ENCODE assay signal across 20 mouse cellular contexts in genomic region chr6:38838061-38838460, GRCm38 (mm10). TPM values are rescaled to one million over a fixed set of nuclear protein-coding genes. Genes with fewer than 3 reads are reported as not detected.
DNase-seq lines count a peak whose midpoint lies in the region; ATAC-seq and TF ChIP-seq lines count a peak whose summit lies in the region.
"Had no signal": no experiment of that assay in that cellular context is flagged by ENCODE, and none has a peak within 500 bp of the region (broad histone marks: within the 10 kb centered on the region; RNA-seq: fewer than 3 reads in every experiment).

No protein-coding gene starts in this region.

- no peak overlapping the region for H3K4me3 ChIP-seq in heart, postnatal 0 days (ENCODE audit: low read depth, low read length)
- H3K4me3 ChIP-seq in liver, embryonic 12.5 days, result no peak overlapping the region
- H3K4me3 ChIP-seq in midbrain, embryonic 13.5 days (replicated peaks), result no peak overlapping the region
- H3K4me3 ChIP-seq in midbrain, embryonic 14.5 days (replicated peaks; ENCODE audit: low read depth, low read length), result no peak overlapping the region
- H3K4me3 ChIP-seq: embryonic facial prominence, embryonic 15.5 days had no signal

- H3K9ac ChIP-seq in heart, postnatal 0 days (replicated peaks; ENCODE audit: low read depth, low read length), result no peak overlapping the region
- no peak overlapping the region; the same call in 1 of the 2 replicates for H3K9ac ChIP-seq in liver, embryonic 12.5 days
- H3K9ac ChIP-seq in midbrain, embryonic 13.5 days (replicated peaks), result no peak overlapping the region
- no peak overlapping the region for H3K9ac ChIP-seq in midbrain, embryonic 14.5 days (replicated peaks; ENCODE audit: low read length)
- H3K9ac ChIP-seq: embryonic facial prominence, embryonic 15.5 days; forebrain, postnatal 0 days had no signal

- TF ChIP-seq EP300 in heart, postnatal 0 days (IDR thresholded peaks at IDR 0.05; ENCODE audit: low read depth), result no peak

- no peak for DNase-seq in heart, postnatal 0 days (ENCODE audit: low spot score)
- no peak for DNase-seq in heart, postnatal 14 days
- DNase-seq in liver, result no peak
- no peak for DNase-seq in midbrain, embryonic 14.5 days
- no peak for DNase-seq in lung, postnatal 14 days
- DNase-seq: adrenal gland, postnatal 36 days; cerebellum, adult 18-20 months; cerebellum, postnatal 25 days; forebrain, postnatal 0 days; kidney, adult 9 months; kidney, postnatal 25 days; layer of hippocampus, adult 9-11 months; lung, postnatal 10 days; right cerebral cortex, adult 18-20 months; thymus, postnatal 14 days had no signal

- intact Hi-C loops in heart, postnatal 14 days (cut with DNase I), result no loop called here

- no peaks in the 10 kb centered on the region for H3K36me3 ChIP-seq in heart, postnatal 0 days (replicated peaks; ENCODE audit: control insufficient read depth, insufficient read depth, low read length)
- H3K36me3 ChIP-seq in liver, embryonic 12.5 days, result peaks cover 61% of the 10 kb centered on the region
- 0 out of 2 replicates have a peak, but pooled peaks cover 2% of the 10 kb centered on the region for H3K36me3 ChIP-seq in midbrain, embryonic 13.5 days
- no peaks in the 10 kb centered on the region for H3K36me3 ChIP-seq in midbrain, embryonic 14.5 days (ENCODE audit: control insufficient read depth, insufficient read depth, low read length)
- H3K36me3 ChIP-seq: embryonic facial prominence, embryonic 15.5 days had no signal

- no peaks in the 10 kb centered on the region for H3K27me3 ChIP-seq in heart, postnatal 0 days (ENCODE audit: control insufficient read depth, insufficient read depth, low read length)
- H3K27me3 ChIP-seq in liver, embryonic 12.5 days (replicated peaks), result no peaks in the 10 kb centered on the region
- H3K27me3 ChIP-seq in midbrain, embryonic 13.5 days, result no peaks in the 10 kb centered on the region
- H3K27me3 ChIP-seq in midbrain, embryonic 14.5 days (ENCODE audit: control insufficient read depth, insufficient read depth, low read length), result no peaks in the 10 kb centered on the region
- H3K27me3 ChIP-seq: embryonic facial prominence, embryonic 15.5 days had no signal

- H3K27ac ChIP-seq in heart, postnatal 0 days (ENCODE audit: low read depth), result peak overlapping the region; percentile 50
- peak overlapping the region; percentile 89 for H3K27ac ChIP-seq in liver, embryonic 12.5 days
- H3K27ac ChIP-seq in midbrain, embryonic 13.5 days, result 0 out of 2 replicates have a peak overlapping the region, but pooled peaks have one; percentile 19
- no peak overlapping the region for H3K27ac ChIP-seq in midbrain, embryonic 14.5 days (replicated peaks; ENCODE audit: low read depth, low read length)
- H3K27ac ChIP-seq: embryonic facial prominence, embryonic 15.5 days; stomach, postnatal 0 days had no signal

- no peak for TF ChIP-seq CTCF in heart, postnatal 0 days (IDR thresholded peaks at IDR 0.05; ENCODE audit: low read depth)

- no peaks in the 10 kb centered on the region for H3K9me3 ChIP-seq in heart, postnatal 0 days (replicated peaks; ENCODE audit: control insufficient read depth, low read length)
- H3K9me3 ChIP-seq in liver, embryonic 12.5 days (replicated peaks), result no peaks in the 10 kb centered on the region
- no peaks in the 10 kb centered on the region for H3K9me3 ChIP-seq in midbrain, embryonic 13.5 days
- H3K9me3 ChIP-seq in midbrain, embryonic 14.5 days (ENCODE audit: control insufficient read depth, low read length), result no peaks in the 10 kb centered on the region
- H3K9me3 ChIP-seq: embryonic facial prominence, embryonic 15.5 days had no signal

- no peak overlapping the region for H3K4me2 ChIP-seq in heart, postnatal 0 days (ENCODE audit: low read depth, low read length)
- H3K4me2 ChIP-seq in liver, embryonic 12.5 days, result no peak overlapping the region
- no peak overlapping the region for H3K4me2 ChIP-seq in midbrain, embryonic 13.5 days (replicated peaks)
- H3K4me2 ChIP-seq in midbrain, embryonic 14.5 days (ENCODE audit: low read length), result no peak overlapping the region
- H3K4me2 ChIP-seq: embryonic facial prominence, embryonic 15.5 days had no signal

- whole genome bisulfite sequencing in heart, postnatal 0 days, result 44% methylated on average over 4 of the region's 4 CpGs
- 88% methylated on average over 4 of the region's 4 CpGs for WGBS in liver, embryonic 12.5 days (ENCODE audit: insufficient replicate concordance)
- 68% methylated on average over 4 of the region's 4 CpGs for WGBS in midbrain, embryonic 13.5 days
- WGBS in midbrain, embryonic 14.5 days, result 70% methylated on average over 4 of the region's 4 CpGs

- H3K4me1 ChIP-seq in heart, postnatal 0 days (ENCODE audit: control insufficient read depth, insufficient read depth), result peaks cover 42% of the 10 kb centered on the region
- peaks cover 96% of the 10 kb centered on the region for H3K4me1 ChIP-seq in liver, embryonic 12.5 days
- peaks cover 42% of the 10 kb centered on the region for H3K4me1 ChIP-seq in midbrain, embryonic 13.5 days (replicated peaks)
- peaks cover 13% of the 10 kb centered on the region for H3K4me1 ChIP-seq in midbrain, embryonic 14.5 days (ENCODE audit: control insufficient read depth, insufficient read depth, low read length)

- no peak for ATAC-seq in heart, postnatal 0 days (ENCODE audit: insufficient read depth, low read depth)
- no peak for ATAC-seq in liver, embryonic 12.5 days
- no peak for ATAC-seq in midbrain, embryonic 13.5 days
- ATAC-seq in midbrain, embryonic 14.5 days (ENCODE audit: low FRiP score, low TSS enrichment), result no peak
- ATAC-seq: forebrain, postnatal 0 days; inflammation-experienced regulatory T-cells, adult 6 months had no signal

RNA-seq across cellular contexts. Expression of gene Tbxas1, which starts 37.1 kb away (rescaled TPM):
- 0.77 and 1.6 TPM in 2 replicates for total RNA-seq in heart, postnatal 0 days (2014; rRNA removed; ENCODE audit: low replicate concordance)
- 0.64 and 0.74 TPM in 2 replicates for polyA plus RNA-seq in heart, postnatal 0 days (2015; fragmentation: Nextera tagmentation; extraction: Ambion mirVana)
- 1 to 10 TPM; 2.0 to 3.1 TPM for total RNA-seq in heart, postnatal 14 days (2021)
- 11.3 and 12.9 TPM in 2 replicates for polyA plus RNA-seq in liver, embryonic 12.5 days (2016; fragmentation: Nextera tagmentation; extraction: Ambion mirVana)
- 1.6 and 2.1 TPM in 2 replicates for polyA plus RNA-seq in midbrain, embryonic 13.5 days (2015; fragmentation: Nextera tagmentation; extraction: Ambion mirVana)
- 0.69 and 1.6 TPM in 2 replicates for polyA plus RNA-seq in midbrain, embryonic 14.5 days (2014; fragmentation: Nextera tagmentation; extraction: Ambion mirVana)

RNA-seq across cellular contexts. Expression of gene Hipk2, which starts 37.9 kb away (rescaled TPM):
- total RNA-seq in heart, postnatal 0 days (2014; rRNA removed; ENCODE audit: low replicate concordance), result 39.2 and 45.0 TPM in 2 replicates
- 9.4 and 9.8 TPM in 2 replicates for polyA plus RNA-seq in heart, postnatal 0 days (2015; fragmentation: Nextera tagmentation; extraction: Ambion mirVana)
- 10 to 100 TPM; 88.5 to 88.9 TPM for total RNA-seq in heart, postnatal 14 days (2021)
- polyA plus RNA-seq in liver, embryonic 12.5 days (2016; fragmentation: Nextera tagmentation; extraction: Ambion mirVana), result 26.8 and 28.9 TPM in 2 replicates
- 44.0 and 46.9 TPM in 2 replicates for polyA plus RNA-seq in midbrain, embryonic 13.5 days (2015; fragmentation: Nextera tagmentation; extraction: Ambion mirVana)
- 35.1 and 41.3 TPM in 2 replicates for polyA plus RNA-seq in midbrain, embryonic 14.5 days (2014; fragmentation: Nextera tagmentation; extraction: Ambion mirVana)
